Mouse (Mus musculus) midbrain, embryonic 12.5 days (tissue): ENCODE data around the gene Gabbr2. TPM values are rescaled to one million over a fixed set of nuclear protein-coding genes. Genes with fewer than 3 reads are reported as not detected.

Experiments
- ATAC-seq: fragments of 200-750 bp; cut with Nextera tagmentation; 2 replicates; pipeline ENCODE4 v1.8.0; 2017; ENCODE audit warnings: low read depth, moderate TSS enrichment, moderate library complexity; ENCODE audit not compliant: low FRiP score
- H3K27ac ChIP-seq: fragments of 300-500 bp; sonication (generic); replicated peaks from 2 replicates; pipeline ENCODE4 v1.5.1; 2016; ENCODE audit warnings: mild to moderate bottlenecking
- H3K27me3 ChIP-seq: fragments of 300-500 bp; sonication (generic); 2 replicates; pipeline ENCODE4 v1.6.1; 2016; ENCODE audit warnings: mild to moderate bottlenecking
- H3K36me3 ChIP-seq: fragments of 300-500 bp; sonication (generic); 2 replicates; pipeline ENCODE4 v1.6.1; 2016
- H3K4me1 ChIP-seq: fragments of 300-500 bp; sonication (generic); 2 replicates; pipeline ENCODE4 v1.6.1; 2016
- H3K4me2 ChIP-seq: fragments of 300-500 bp; sonication (generic); replicated peaks from 2 replicates; pipeline ENCODE4 v1.6.1; 2016; ENCODE audit warnings: mild to moderate bottlenecking, moderate library complexity
- H3K4me3 ChIP-seq: fragments of 300-500 bp; sonication (generic); 2 replicates; pipeline ENCODE4 v1.5.1; 2016; ENCODE audit warnings: mild to moderate bottlenecking
- H3K9ac ChIP-seq: fragments of 300-500 bp; sonication (generic); replicated peaks from 2 replicates; pipeline ENCODE4 v1.6.1; 2016; ENCODE audit warnings: mild to moderate bottlenecking, moderate library complexity
- H3K9me3 ChIP-seq: fragments of 300-500 bp; sonication (generic); 2 replicates; pipeline ENCODE4 v1.6.1; 2016; ENCODE audit warnings: mild to moderate bottlenecking
- WGBS: fragments of 180-500 bp; shearing (Covaris S2); methylation state at CpG from one replicate; pipeline ENCODE4 v1.1.7; 2016; 5-methylcytosine and 5-hydroxymethylcytosine counted together
- polyA plus RNA-seq: library from polyadenylated mRNA; unstranded; fragments of >200 nt; fragmentation: Nextera tagmentation; extraction: Ambion mirVana; gene quantifications from 2 replicates; pipeline ENCODE4 v1.2.1, GENCODE M21; 2016

Gabbr2 gene
- polyA plus RNA-seq, 1 experiment from 2014 or later = 0.69 TPM

DNA sequence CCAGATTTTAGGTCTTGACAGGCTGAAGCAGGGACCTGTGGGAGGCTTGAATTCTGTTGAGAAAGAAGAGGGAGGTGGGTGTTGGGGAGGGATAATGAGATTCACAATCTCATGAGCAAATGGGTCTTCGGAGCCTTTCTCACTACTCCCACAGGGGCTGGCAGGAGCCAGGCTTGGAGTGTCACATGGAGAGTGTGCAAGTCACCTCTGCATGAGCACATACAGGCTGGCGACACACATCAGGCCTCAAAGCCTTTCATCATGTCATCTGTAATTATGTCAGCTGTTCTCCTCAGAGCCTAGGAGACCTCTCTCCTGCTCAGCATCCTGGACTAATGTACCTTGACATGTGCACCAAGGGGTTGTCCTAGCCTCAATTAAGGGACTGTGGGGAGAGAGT lies 219.1 kb downstream of the Gabbr2 start:
- Histone ChIP-seq H3K9ac (no peak overlapping the region), H3K4me1 (no peaks in the 10 kb centered on the region), H3K36me3 (no peaks in the 10 kb centered on the region), H3K27me3 (no peaks in the 10 kb centered on the region), H3K27ac (no peak overlapping the region), H3K4me2 (no peak overlapping the region), H3K9me3 (no peaks in the 10 kb centered on the region; the same call in 1 of the 2 replicates), H3K4me3 (no peak overlapping the region)
- WGBS = 84% methylated on average over 2 of the region's 2 CpGs
- no peak for ATAC-seq

- 85% methylated on average over 12 of the region's 12 CpGs for WGBS
- Histone ChIP-seq H3K27me3 (no peaks in the 10 kb centered on the region), H3K9me3 (no peaks in the 10 kb centered on the region), H3K36me3 (no peaks in the 10 kb centered on the region), H3K9ac (no peak overlapping the region), H3K4me2 (no peak overlapping the region), H3K4me1 (0 out of 2 replicates have a peak, but pooled peaks cover 1% of the 10 kb centered on the region), H3K27ac (no peak overlapping the region), H3K4me3 (no peak overlapping the region)
- ATAC-seq = no peak
These were observed 220.6 kb downstream of the Gabbr2 start for GRCm38 (mm10) chr4:46771116-46771515.

GRCm38 (mm10) chr4:46770635-46771034 lies 221.0 kb downstream of the Gabbr2 start:
- Histone ChIP-seq H3K4me1 (0 out of 2 replicates have a peak, but pooled peaks cover 3% of the 10 kb centered on the region), H3K27me3 (no peaks in the 10 kb centered on the region), H3K9me3 (no peaks in the 10 kb centered on the region), H3K9ac (no peak overlapping the region), H3K4me3 (no peak overlapping the region), H3K27ac (no peak overlapping the region), H3K36me3 (no peaks in the 10 kb centered on the region), H3K4me2 (no peak overlapping the region)
- 81% methylated on average over 2 of the region's 2 CpGs for WGBS
- no peak for ATAC-seq

- H3K9ac ChIP-seq = no peak overlapping the region
- no peak overlapping the region for H3K27ac ChIP-seq
- H3K4me3 ChIP-seq = no peak overlapping the region
- no peaks in the 10 kb centered on the region for H3K9me3 ChIP-seq
- no peak for ATAC-seq
- H3K27me3 ChIP-seq = no peaks in the 10 kb centered on the region
- WGBS = 86% methylated on average over 8 of the region's 8 CpGs
- H3K4me1 ChIP-seq = 0 out of 2 replicates have a peak, but pooled peaks cover 3% of the 10 kb centered on the region
- no peaks in the 10 kb centered on the region for H3K36me3 ChIP-seq
- H3K4me2 ChIP-seq = no peak overlapping the region
These were observed 221.6 kb downstream of the Gabbr2 start for GRCm38 (mm10) chr4:46770090-46770489.

- H3K4me3 ChIP-seq = no peak overlapping the region
- no peak overlapping the region for H3K27ac ChIP-seq
- H3K4me1 ChIP-seq = 0 out of 2 replicates have a peak, but pooled peaks cover 3% of the 10 kb centered on the region
- no peaks in the 10 kb centered on the region for H3K27me3 ChIP-seq
- H3K9ac ChIP-seq = no peak overlapping the region
- no peaks in the 10 kb centered on the region for H3K9me3 ChIP-seq
- 65% methylated on average over 7 of the region's 7 CpGs for WGBS
- ATAC-seq = no peak
- no peak overlapping the region for H3K4me2 ChIP-seq
- no peaks in the 10 kb centered on the region for H3K36me3 ChIP-seq
These were observed 225.3 kb downstream of the Gabbr2 start for GRCm38 (mm10) chr4:46766326-46766725.

- 70% methylated on average over 1 of the region's 1 CpGs for WGBS
These were observed 231.8 kb downstream of the Gabbr2 start for GRCm38 (mm10) chr4:46759838-46760237.

GRCm38 (mm10) chr4:46758340-46759041 lies 233.2 kb downstream of the Gabbr2 start:
- no peaks in the 10 kb centered on the region for H3K36me3 ChIP-seq
- ATAC-seq = no peak
- H3K9ac ChIP-seq = no peak overlapping the region
- H3K27ac ChIP-seq = no peak overlapping the region
- H3K4me2 ChIP-seq = no peak overlapping the region
- peaks cover 6% of the 10 kb centered on the region; the same call in 1 of the 2 replicates for H3K4me1 ChIP-seq
- no peaks in the 10 kb centered on the region for H3K27me3 ChIP-seq
- no peaks in the 10 kb centered on the region for H3K9me3 ChIP-seq
- WGBS = 82% methylated on average over 7 of the region's 7 CpGs
- H3K4me3 ChIP-seq = no peak overlapping the region

More at GRCm38 (mm10) chr4:46759838-46760237, 231.8 kb downstream of the Gabbr2 start:
- H3K27ac ChIP-seq = no peak overlapping the region
- no peaks in the 10 kb centered on the region for H3K9me3 ChIP-seq
- H3K27me3 ChIP-seq = no peaks in the 10 kb centered on the region
- H3K9ac ChIP-seq = no peak overlapping the region
- H3K36me3 ChIP-seq = no peaks in the 10 kb centered on the region
- H3K4me2 ChIP-seq = no peak overlapping the region
- peaks cover 3% of the 10 kb centered on the region; the same call in 1 of the 2 replicates for H3K4me1 ChIP-seq
- no peak for ATAC-seq
- no peak overlapping the region for H3K4me3 ChIP-seq

DNA sequence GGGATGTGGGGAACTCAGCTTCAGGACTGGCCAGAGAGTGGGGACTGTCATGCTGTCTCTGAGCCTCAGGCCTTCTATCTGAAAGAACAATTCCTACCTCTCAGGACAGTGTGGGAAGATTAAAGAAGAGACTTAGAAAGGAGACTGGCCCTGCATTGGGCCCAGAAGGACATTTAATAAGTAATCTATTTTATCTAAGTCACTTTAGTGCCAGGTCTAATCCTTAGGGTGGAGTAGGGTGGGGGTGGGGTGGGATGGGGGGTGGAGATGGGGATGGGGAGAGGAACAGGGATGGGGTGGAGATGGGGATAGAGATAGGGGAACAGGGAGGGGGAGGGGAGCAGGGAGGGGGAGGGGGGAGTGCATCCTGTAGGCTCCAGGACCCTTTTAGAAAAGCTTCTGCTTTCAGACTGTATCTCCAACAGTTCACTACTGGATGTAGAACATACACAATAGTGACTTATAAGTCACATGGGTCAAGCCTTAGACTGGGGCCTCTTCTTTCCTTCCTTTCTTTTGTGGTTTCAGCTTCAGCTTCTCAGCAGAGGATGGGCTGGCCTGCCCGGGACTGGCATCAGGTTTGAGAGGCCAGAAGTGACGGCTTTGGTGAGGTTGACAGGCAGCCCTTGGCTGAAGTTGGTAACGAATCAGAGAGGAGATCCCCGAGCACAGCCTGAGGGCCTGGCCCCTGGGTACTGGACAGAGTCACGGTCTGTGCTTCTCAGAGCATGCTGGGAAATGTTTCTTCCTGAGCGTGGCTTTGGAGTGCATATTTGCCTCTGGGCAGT lies 237.1 kb downstream of the Gabbr2 start:
- Histone ChIP-seq H3K36me3 (no peaks in the 10 kb centered on the region), H3K4me3 (no peak overlapping the region), H3K27ac (0 out of 2 replicates have a peak overlapping the region, but pooled peaks have one; percentile 12), H3K4me1 (peaks cover 6% of the 10 kb centered on the region; the same call in 1 of the 2 replicates), H3K27me3 (no peaks in the 10 kb centered on the region), H3K9me3 (no peaks in the 10 kb centered on the region), H3K9ac (no peak overlapping the region), H3K4me2 (no peak overlapping the region)
- WGBS = 23% methylated on average over 6 of the region's 6 CpGs
- ATAC-seq = no peak

DNA sequence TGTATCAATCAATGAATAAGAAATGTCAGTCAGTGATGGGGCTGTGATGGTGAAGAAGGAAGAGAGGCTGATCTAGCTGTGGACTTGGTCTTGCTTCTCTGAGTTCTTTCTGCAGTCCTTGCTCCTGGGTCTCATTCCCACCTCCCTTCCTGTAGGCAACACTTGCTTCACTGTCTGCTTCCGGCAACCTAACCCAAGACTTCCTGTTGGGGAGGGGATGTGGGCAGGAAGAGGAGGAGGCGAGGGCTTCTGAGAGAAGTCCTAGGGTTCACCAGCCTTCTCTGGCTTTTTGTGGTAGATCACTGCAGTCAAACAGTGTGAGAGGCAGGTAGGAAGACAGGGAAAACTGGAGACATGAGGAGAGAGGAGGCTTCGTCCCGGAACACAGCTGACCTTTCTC lies 239.4 kb downstream of the Gabbr2 start:
- Histone ChIP-seq H3K9me3 (no peaks in the 10 kb centered on the region), H3K4me2 (no peak overlapping the region), H3K36me3 (no peaks in the 10 kb centered on the region), H3K4me1 (peaks cover 9% of the 10 kb centered on the region; the same call in 1 of the 2 replicates), H3K4me3 (no peak overlapping the region), H3K27me3 (no peaks in the 10 kb centered on the region), H3K27ac (no peak overlapping the region), H3K9ac (no peak overlapping the region)
- WGBS = 87% methylated on average over 4 of the region's 4 CpGs
- no peak for ATAC-seq

GRCm38 (mm10) chr4:46749015-46749414 lies 242.7 kb downstream of the Gabbr2 start:
- Histone ChIP-seq H3K27ac (no peak overlapping the region), H3K36me3 (no peaks in the 10 kb centered on the region), H3K4me1 (peaks cover 16% of the 10 kb centered on the region), H3K4me2 (no peak overlapping the region), H3K9ac (no peak overlapping the region), H3K9me3 (no peaks in the 10 kb centered on the region), H3K4me3 (no peak overlapping the region), H3K27me3 (no peaks in the 10 kb centered on the region)
- no peak for ATAC-seq
- 89% methylated on average over 8 of the region's 8 CpGs for WGBS

DNA sequence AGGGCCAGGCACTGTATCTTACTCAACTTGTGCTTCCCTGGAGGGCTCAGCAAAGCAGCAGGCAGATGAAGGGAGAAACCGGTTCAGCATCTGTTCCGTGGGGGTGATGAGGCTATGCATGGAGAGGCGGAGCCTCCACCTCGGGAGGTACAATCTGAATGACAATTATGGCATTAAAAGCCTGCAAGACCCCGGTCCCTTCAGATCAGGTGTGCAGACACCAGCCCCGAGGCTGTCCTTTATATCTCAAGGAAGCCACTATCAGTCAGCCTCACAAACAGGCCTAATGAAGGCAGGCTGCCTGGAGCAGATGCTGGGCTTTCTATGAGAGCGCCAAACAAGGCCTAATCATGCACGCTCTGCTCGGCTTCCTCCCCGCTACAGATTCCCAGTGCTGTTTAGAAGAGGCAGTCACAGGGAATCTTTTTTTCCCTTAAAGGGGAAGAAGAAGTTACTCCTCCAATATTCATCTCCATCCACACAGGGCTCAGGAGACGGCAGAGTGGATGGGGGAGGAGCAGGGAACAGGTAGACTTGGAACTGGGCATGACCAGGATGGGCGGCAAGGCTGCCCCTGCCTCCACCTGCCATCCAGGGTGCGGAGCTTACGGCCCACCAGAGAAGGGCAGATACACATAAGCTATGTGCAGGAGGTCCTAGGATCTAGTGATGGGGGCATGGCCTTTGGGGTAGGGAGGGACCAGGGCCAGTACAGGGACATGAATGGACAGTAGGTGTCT lies 244.5 kb downstream of the Gabbr2 start:
- Histone ChIP-seq H3K36me3 (no peaks in the 10 kb centered on the region), H3K27ac (peak overlapping the region; percentile 60), H3K4me1 (peaks cover 25% of the 10 kb centered on the region), H3K27me3 (no peaks in the 10 kb centered on the region), H3K9ac (no peak overlapping the region), H3K9me3 (no peaks in the 10 kb centered on the region), H3K4me2 (no peak overlapping the region), H3K4me3 (no peak overlapping the region)
- 34% methylated on average over 14 of the region's 14 CpGs for WGBS
- ATAC-seq = peak; percentile 53

DNA sequence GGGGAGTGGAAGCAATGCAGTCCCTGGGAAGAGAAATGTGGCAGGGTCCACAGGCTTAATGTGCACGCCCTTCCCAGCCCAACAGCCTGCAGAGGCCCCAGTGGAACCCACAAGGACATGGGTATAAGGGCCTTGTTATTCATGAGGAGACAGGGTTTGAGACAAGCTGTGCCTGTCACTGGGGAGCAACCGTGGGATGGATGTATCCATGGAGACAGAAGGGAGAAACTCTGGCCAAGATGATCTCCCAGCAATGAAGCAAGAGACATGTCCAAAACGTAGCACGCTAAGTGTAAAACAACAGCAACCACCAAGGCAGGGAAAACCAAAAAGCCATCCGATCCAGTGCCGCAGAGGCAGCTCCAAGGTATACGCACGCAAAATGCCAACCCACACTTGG lies 246.1 kb downstream of the Gabbr2 start:
- no peak for ATAC-seq

More for the DNA sequence above, 246.1 kb downstream of the Gabbr2 start:
- Histone ChIP-seq H3K36me3 (no peaks in the 10 kb centered on the region), H3K9me3 (no peaks in the 10 kb centered on the region), H3K27ac (no peak overlapping the region), H3K27me3 (no peaks in the 10 kb centered on the region), H3K9ac (no peak overlapping the region), H3K4me3 (no peak overlapping the region), H3K4me2 (no peak overlapping the region), H3K4me1 (peaks cover 29% of the 10 kb centered on the region)
- WGBS = 78% methylated on average over 8 of the region's 8 CpGs
